Mouse (Mus musculus): Measurements from ENCODE around the gene Rnase1. TPM values are rescaled to one million over a fixed set of nuclear protein-coding genes. Genes with fewer than 3 reads are reported as not detected.

The Rnase1 gene
- polyA plus RNA-seq, 1 experiment from 2014 or later: 0.20 TPM

DNA sequence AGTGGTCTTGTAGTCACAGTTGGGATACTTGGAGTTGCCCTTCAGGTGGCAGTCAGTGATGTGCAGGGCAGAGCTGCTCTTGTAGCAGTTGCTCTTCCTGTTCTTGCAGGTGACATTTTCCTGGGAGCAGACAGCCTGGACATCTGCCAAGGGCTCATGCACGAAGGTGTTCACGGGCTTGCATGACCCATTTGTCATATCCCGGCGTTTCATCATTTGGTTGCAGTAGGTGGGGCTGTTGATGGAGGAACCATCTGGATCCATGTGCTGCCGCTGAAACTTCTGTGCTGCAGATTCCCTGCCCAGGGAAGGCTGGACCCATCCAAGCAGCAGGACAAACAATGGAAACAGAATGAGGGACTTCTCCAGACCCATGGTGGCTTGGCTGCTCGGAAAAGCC lies 1.1 kb downstream of the Rnase1 start:
- Histone ChIP-seq H3K9me3 (ENCODE audit: control insufficient read depth, low read length) (no peaks in the 10 kb centered on the region), H3K4me3 (ENCODE audit: low read depth, low read length) (no peak overlapping the region), H3K4me2 (ENCODE audit: low read depth, severe bottlenecking) (no peak overlapping the region), H3K27me3 (ENCODE audit: control insufficient read depth, insufficient read depth, low read length) (no peaks in the 10 kb centered on the region), H3K27ac (replicated peaks; ENCODE audit: low read depth, low read length) (no peak overlapping the region), H3K36me3 (ENCODE audit: control insufficient read depth, insufficient read depth, low read length) (no peaks in the 10 kb centered on the region), H3K9ac (ENCODE audit: low read length) (no peak overlapping the region), H3K4me1 (ENCODE audit: control insufficient read depth, insufficient read depth, low read length) (no peaks in the 10 kb centered on the region)
- no peak for ATAC-seq (ENCODE audit: insufficient number of reproducible peaks, low FRiP score, low TSS enrichment, low read depth)
- WGBS: 84% methylated on average over 6 of the region's 6 CpGs
- no peak for DNase-seq (ENCODE audit: low spot score)

DNA sequence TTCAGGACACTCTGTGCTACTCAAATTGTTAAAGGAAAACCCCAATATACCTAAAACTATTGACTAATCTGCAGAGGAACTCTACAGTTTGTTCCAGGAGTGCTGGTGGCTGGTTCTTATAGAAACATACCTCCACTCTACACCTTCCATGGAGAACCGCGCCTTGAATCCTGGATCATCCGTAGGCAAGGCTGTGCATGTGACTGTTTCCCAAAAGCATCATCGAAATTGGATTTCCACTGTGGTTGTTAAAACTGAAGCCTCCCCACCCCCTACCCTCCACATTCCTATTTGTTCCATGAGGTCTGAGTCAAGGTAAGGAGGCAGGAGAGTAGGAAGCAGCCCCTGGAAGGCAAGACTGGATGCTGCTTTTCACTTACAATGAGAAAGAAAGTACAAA lies 2.1 kb downstream of the Rnase1 start:
- 96% methylated on average over 4 of the region's 4 CpGs for WGBS
- H3K9me3 ChIP-seq (ENCODE audit: control insufficient read depth, low read length): no peaks in the 10 kb centered on the region
- no peak overlapping the region for H3K27ac ChIP-seq (replicated peaks; ENCODE audit: low read depth, low read length)
- no peak overlapping the region for H3K4me3 ChIP-seq (ENCODE audit: low read depth, low read length)
- H3K4me2 ChIP-seq (ENCODE audit: low read depth, severe bottlenecking): no peak overlapping the region
- no peak overlapping the region for H3K9ac ChIP-seq (ENCODE audit: low read length)
- no peaks in the 10 kb centered on the region for H3K36me3 ChIP-seq (ENCODE audit: control insufficient read depth, insufficient read depth, low read length)
- H3K4me1 ChIP-seq (ENCODE audit: control insufficient read depth, insufficient read depth, low read length): no peaks in the 10 kb centered on the region
- DNase-seq (ENCODE audit: low spot score) (no peak), ATAC-seq (ENCODE audit: insufficient number of reproducible peaks, low FRiP score, low TSS enrichment, low read depth) (no peak)
- no peaks in the 10 kb centered on the region for H3K27me3 ChIP-seq (ENCODE audit: control insufficient read depth, insufficient read depth, low read length)

DNA sequence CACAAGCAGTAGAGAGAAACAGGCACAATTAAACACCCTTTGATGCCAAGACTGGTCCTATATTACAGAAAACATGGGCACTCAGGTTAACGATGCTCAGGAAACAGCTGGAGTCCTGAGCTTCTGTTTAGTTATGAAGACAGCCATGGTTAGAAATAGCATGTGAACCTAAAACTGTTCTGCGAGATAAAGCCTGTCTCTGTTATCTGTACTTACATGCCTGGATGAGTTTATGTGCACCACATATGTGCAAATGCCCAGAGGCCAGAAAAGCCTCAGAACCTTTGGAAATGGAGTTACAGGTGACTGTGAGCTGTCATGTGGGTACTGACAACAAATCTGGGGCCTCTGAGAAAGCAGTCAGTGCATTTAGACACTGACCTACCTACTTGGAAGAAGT lies 2.6 kb downstream of the Rnase1 start:
- ATAC-seq (ENCODE audit: insufficient number of reproducible peaks, low FRiP score, low TSS enrichment, low read depth) (no peak), DNase-seq (ENCODE audit: low spot score) (no peak)
- H3K4me3 ChIP-seq (ENCODE audit: low read depth, low read length): no peak overlapping the region
- 85% methylated on average over 2 of the region's 2 CpGs for WGBS
- no peaks in the 10 kb centered on the region for H3K36me3 ChIP-seq (ENCODE audit: control insufficient read depth, insufficient read depth, low read length)
- no peak overlapping the region for H3K4me2 ChIP-seq (ENCODE audit: low read depth, severe bottlenecking)
- no peaks in the 10 kb centered on the region for H3K4me1 ChIP-seq (ENCODE audit: control insufficient read depth, insufficient read depth, low read length)
- no peak overlapping the region for H3K27ac ChIP-seq (replicated peaks; ENCODE audit: low read depth, low read length)
- no peak overlapping the region for H3K9ac ChIP-seq (ENCODE audit: low read length)
- H3K9me3 ChIP-seq (ENCODE audit: control insufficient read depth, low read length): no peaks in the 10 kb centered on the region
- H3K27me3 ChIP-seq (ENCODE audit: control insufficient read depth, insufficient read depth, low read length): no peaks in the 10 kb centered on the region

DNA sequence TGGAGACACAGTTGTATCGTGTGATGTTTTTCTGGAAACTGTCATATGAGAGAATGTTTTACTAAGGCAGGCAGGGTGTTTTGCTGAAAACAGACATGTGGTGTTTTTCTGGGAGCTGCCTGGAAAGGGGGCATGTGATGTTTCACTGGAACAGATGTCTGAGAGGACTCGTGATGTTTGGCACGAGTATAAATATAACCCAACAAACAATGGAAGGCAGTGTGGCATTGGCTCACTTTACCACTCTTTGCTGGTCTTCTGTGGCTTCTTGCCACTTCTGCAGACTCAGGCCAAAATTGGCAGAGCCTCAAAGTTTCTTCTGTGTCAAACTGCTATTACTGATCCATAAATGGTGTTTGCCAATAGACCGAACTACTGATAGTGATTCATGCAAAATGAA lies 3.3 kb downstream of the Rnase1 start:
- no peaks in the 10 kb centered on the region for H3K36me3 ChIP-seq (ENCODE audit: control insufficient read depth, insufficient read depth, low read length)
- no peaks in the 10 kb centered on the region for H3K4me1 ChIP-seq (ENCODE audit: control insufficient read depth, insufficient read depth, low read length)
- H3K9ac ChIP-seq (ENCODE audit: low read length): no peak overlapping the region
- 86% methylated on average over 4 of the region's 4 CpGs for WGBS
- no peak overlapping the region for H3K4me3 ChIP-seq (ENCODE audit: low read depth, low read length)
- no peak for DNase-seq (ENCODE audit: low spot score)
- H3K27me3 ChIP-seq (ENCODE audit: control insufficient read depth, insufficient read depth, low read length): no peaks in the 10 kb centered on the region
- H3K4me2 ChIP-seq (ENCODE audit: low read depth, severe bottlenecking): no peak overlapping the region
- no peaks in the 10 kb centered on the region for H3K9me3 ChIP-seq (ENCODE audit: control insufficient read depth, low read length)
- ATAC-seq (ENCODE audit: insufficient number of reproducible peaks, low FRiP score, low TSS enrichment, low read depth): no peak
- no peak overlapping the region for H3K27ac ChIP-seq (replicated peaks; ENCODE audit: low read depth, low read length)

DNA sequence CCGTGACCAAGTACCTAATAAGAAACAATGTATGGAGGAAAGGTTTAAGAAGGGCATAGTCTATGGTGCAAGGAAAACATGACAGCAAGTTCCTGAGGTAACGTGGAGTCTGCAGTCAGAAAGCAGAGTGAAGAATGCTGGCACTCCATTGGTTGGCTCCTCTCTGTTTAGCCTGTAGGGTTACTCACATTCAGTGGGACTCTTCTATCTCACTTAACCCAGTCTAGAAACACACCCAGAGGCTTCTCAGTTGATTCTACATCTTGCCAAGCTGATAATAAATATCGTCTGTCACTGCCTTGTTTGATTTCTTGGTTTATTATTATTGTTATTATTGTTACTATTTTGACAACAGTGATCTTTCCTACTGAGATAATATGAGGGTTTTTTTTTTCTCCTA lies 4.0 kb downstream of the Rnase1 start:
- DNase-seq (ENCODE audit: low spot score) (no peak), ATAC-seq (ENCODE audit: insufficient number of reproducible peaks, low FRiP score, low TSS enrichment, low read depth) (no peak)
- H3K4me1 ChIP-seq (ENCODE audit: control insufficient read depth, insufficient read depth, low read length): no peaks in the 10 kb centered on the region
- no peaks in the 10 kb centered on the region for H3K27me3 ChIP-seq (ENCODE audit: control insufficient read depth, insufficient read depth, low read length)
- no peak overlapping the region for H3K9ac ChIP-seq (ENCODE audit: low read length)
- no peaks in the 10 kb centered on the region for H3K9me3 ChIP-seq (ENCODE audit: control insufficient read depth, low read length)
- WGBS: 83% methylated on average over 3 of the region's 3 CpGs
- H3K4me2 ChIP-seq (ENCODE audit: low read depth, severe bottlenecking): no peak overlapping the region
- no peak overlapping the region for H3K4me3 ChIP-seq (ENCODE audit: low read depth, low read length)
- H3K27ac ChIP-seq (replicated peaks; ENCODE audit: low read depth, low read length): no peak overlapping the region
- H3K36me3 ChIP-seq (ENCODE audit: control insufficient read depth, insufficient read depth, low read length): no peaks in the 10 kb centered on the region

DNA sequence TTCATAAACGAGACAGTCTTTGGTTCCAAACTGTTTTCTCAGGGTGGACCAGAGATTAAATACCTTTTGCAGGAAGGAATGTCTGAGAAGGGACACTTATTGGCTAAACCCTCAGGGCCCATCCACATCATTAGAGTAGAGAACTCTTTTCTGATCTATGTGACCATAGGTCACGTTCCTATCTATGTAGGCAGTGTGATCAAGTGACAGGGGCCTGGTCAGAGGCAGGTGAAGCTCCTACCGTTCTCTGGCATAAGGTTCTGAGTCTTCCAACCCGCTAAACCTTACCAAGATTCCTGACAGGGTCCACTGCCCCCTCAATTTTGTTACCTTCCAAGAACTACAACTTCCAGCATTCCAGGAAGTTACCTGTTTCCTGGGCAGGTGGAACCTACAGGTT lies 4.5 kb downstream of the Rnase1 start:
- DNase-seq (ENCODE audit: low spot score) (no peak), ATAC-seq (ENCODE audit: insufficient number of reproducible peaks, low FRiP score, low TSS enrichment, low read depth) (no peak)
- H3K9ac ChIP-seq (ENCODE audit: low read length): no peak overlapping the region
- H3K4me1 ChIP-seq (ENCODE audit: control insufficient read depth, insufficient read depth, low read length): no peaks in the 10 kb centered on the region
- H3K27me3 ChIP-seq (ENCODE audit: control insufficient read depth, insufficient read depth, low read length): no peaks in the 10 kb centered on the region
- no peak overlapping the region for H3K4me2 ChIP-seq (ENCODE audit: low read depth, severe bottlenecking)
- H3K36me3 ChIP-seq (ENCODE audit: control insufficient read depth, insufficient read depth, low read length): no peaks in the 10 kb centered on the region
- H3K27ac ChIP-seq (replicated peaks; ENCODE audit: low read depth, low read length): no peak overlapping the region
- no peaks in the 10 kb centered on the region for H3K9me3 ChIP-seq (ENCODE audit: control insufficient read depth, low read length)
- no peak overlapping the region for H3K4me3 ChIP-seq (ENCODE audit: low read depth, low read length)
- 85% methylated on average over 4 of the region's 4 CpGs for WGBS

DNA sequence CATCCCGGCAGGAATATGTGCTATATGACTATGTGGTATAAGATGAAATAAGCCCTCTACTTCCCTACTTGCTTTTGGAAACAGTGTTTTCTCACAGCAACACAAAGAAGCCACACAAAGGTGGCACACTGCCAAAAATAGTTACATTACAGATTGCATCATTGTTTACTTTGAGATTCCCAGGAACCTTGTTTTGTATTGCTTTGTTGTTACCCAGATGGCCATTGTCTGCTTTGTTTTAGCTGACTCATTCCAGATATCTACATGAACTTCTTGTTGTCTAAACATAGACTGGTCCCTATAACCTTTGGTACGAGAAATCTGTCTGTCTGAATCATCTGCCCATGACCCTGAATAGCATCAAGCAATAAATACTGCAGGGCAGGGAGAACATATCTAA lies 6.2 kb downstream of the Rnase1 start:
- H3K36me3 ChIP-seq (ENCODE audit: control insufficient read depth, insufficient read depth, low read length): no peaks in the 10 kb centered on the region
- no peaks in the 10 kb centered on the region for H3K4me1 ChIP-seq (ENCODE audit: control insufficient read depth, insufficient read depth, low read length)
- H3K27me3 ChIP-seq (ENCODE audit: control insufficient read depth, insufficient read depth, low read length): no peaks in the 10 kb centered on the region
- H3K9ac ChIP-seq (ENCODE audit: low read length): no peak overlapping the region
- ATAC-seq (ENCODE audit: insufficient number of reproducible peaks, low FRiP score, low TSS enrichment, low read depth) (no peak), DNase-seq (ENCODE audit: low spot score) (no peak)
- H3K4me3 ChIP-seq (ENCODE audit: low read depth, low read length): no peak overlapping the region
- H3K4me2 ChIP-seq (ENCODE audit: low read depth, severe bottlenecking): no peak overlapping the region
- H3K9me3 ChIP-seq (ENCODE audit: control insufficient read depth, low read length): no peaks in the 10 kb centered on the region
- no peak overlapping the region for H3K27ac ChIP-seq (replicated peaks; ENCODE audit: low read depth, low read length)
- 85% methylated on average over 2 of the region's 2 CpGs for WGBS

DNA sequence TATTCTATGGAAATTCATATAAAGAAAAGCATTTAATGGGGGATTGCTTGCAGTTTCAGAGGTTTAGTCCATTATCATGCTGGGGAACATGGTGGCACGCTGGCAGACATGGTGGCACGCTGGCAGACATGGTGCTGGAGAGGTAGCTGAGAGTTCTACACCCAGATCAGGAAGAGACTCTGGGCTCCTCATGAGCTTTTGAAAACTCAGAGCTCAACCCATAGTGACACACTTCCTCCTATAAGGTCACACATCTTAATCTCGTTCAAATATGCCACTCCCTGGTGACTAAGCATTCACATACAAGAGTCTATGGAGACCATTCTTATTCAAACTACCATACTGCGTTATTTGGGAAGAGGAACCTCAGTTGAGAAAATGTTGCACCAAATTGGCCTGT lies 14.2 kb downstream of the Rnase1 start:
- ATAC-seq (ENCODE audit: insufficient number of reproducible peaks, low FRiP score, low TSS enrichment, low read depth) (no peak), DNase-seq (ENCODE audit: low spot score) (no peak)
- Histone ChIP-seq H3K4me1 (ENCODE audit: control insufficient read depth, insufficient read depth, low read length) (no peaks in the 10 kb centered on the region), H3K9ac (ENCODE audit: low read length) (no peak overlapping the region), H3K27me3 (ENCODE audit: control insufficient read depth, insufficient read depth, low read length) (no peaks in the 10 kb centered on the region), H3K4me3 (ENCODE audit: low read depth, low read length) (no peak overlapping the region), H3K27ac (replicated peaks; ENCODE audit: low read depth, low read length) (no peak overlapping the region), H3K36me3 (ENCODE audit: control insufficient read depth, insufficient read depth, low read length) (no peaks in the 10 kb centered on the region), H3K9me3 (ENCODE audit: control insufficient read depth, low read length) (no peaks in the 10 kb centered on the region), H3K4me2 (ENCODE audit: low read depth, severe bottlenecking) (no peak overlapping the region)
- WGBS: 94% methylated on average over 4 of the region's 4 CpGs

DNA sequence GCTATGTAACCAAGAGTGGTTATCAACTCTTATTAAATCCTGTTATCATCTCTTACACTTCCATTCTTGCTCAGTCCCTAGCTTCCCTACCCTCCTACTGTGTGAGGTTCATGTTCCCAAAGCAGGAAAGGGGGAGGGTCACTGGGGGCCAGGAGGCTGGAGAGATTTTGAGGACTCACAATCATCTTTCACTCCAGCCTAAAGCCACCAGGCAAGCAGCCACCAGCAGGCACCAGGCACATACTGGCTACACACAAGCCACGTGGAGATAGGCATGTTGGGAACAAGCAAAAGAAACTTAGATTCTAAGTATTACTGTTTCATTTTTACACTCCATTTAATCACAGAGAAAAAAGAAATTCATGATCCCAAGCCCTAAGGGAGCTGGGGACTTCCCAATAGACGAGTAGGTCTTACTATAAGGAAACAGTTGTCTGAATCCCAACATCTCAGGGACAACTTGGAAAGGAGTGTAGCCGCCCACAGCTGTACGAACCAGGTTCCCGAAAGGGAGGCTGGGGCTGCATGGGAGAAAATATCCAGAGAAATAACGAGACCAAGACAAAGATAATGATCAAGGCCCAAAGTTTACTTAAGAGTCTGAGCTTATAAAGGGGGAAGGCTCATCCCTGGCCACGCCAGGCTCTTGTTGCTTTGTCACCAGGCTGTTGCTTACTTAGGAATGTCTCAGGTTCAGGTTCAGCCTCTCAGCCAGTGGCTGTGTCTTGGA lies 15.3 kb downstream of the Rnase1 start:
- no peak for ATAC-seq (ENCODE audit: insufficient number of reproducible peaks, low FRiP score, low TSS enrichment, low read depth)
- no peak overlapping the region for H3K9ac ChIP-seq (ENCODE audit: low read length)
- 82% methylated on average over 7 of the region's 7 CpGs for WGBS
- no peak for DNase-seq (ENCODE audit: low spot score)
- H3K4me1 ChIP-seq (ENCODE audit: control insufficient read depth, insufficient read depth, low read length): no peaks in the 10 kb centered on the region
- H3K4me3 ChIP-seq (ENCODE audit: low read depth, low read length): no peak overlapping the region
- no peak overlapping the region for H3K4me2 ChIP-seq (ENCODE audit: low read depth, severe bottlenecking)
- no peaks in the 10 kb centered on the region for H3K36me3 ChIP-seq (ENCODE audit: control insufficient read depth, insufficient read depth, low read length)
- no peaks in the 10 kb centered on the region for H3K9me3 ChIP-seq (ENCODE audit: control insufficient read depth, low read length)
- H3K27me3 ChIP-seq (ENCODE audit: control insufficient read depth, insufficient read depth, low read length): no peaks in the 10 kb centered on the region
- H3K27ac ChIP-seq (replicated peaks; ENCODE audit: low read depth, low read length): no peak overlapping the region

All from limb, embryonic 11.5 days (tissue).